Comparison of ENCODE assay signal across 36 mouse cellular contexts in the genomic region with DNA sequence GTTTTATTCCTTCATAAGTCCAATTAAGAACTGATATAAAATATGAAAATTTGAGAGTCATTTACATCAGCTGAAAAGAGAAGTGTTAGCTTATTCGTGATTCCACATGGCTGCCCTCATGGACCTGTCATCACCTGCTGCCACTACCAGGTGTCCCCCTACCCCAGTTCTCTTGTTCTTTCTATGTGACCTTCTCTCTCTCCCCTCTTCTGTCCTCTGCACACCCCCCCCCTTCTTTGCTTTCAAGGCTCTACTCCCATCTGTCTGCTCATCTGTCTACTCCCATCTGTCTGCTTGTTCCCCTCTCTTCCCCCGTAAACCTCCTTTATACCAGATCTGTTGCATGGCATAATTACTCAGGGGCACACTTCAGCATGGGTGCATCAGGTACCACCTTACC. TPM values are rescaled to one million over a fixed set of nuclear protein-coding genes. Genes with fewer than 3 reads are reported as not detected.
DNase-seq lines count a peak whose midpoint lies in the region; ATAC-seq and TF ChIP-seq lines count a peak whose summit lies in the region.
"Had no signal": no experiment of that assay in that cellular context is flagged by ENCODE, and none has a peak within 500 bp of the region (broad histone marks: within the 10 kb centered on the region; RNA-seq: fewer than 3 reads in every experiment).

No protein-coding gene starts in this region.

- H3K4me2 ChIP-seq in hindbrain, embryonic 12.5 days (replicated peaks): no peak overlapping the region
- no peak overlapping the region for H3K4me2 ChIP-seq in hindbrain, embryonic 11.5 days (replicated peaks; ENCODE audit: low read depth, low read length)
- H3K4me2 ChIP-seq in forebrain, postnatal 0 days (ENCODE audit: low read depth): no peak overlapping the region
- H3K4me2 ChIP-seq: embryonic facial prominence, embryonic 13.5 days; limb, embryonic 13.5 days; liver, embryonic 11.5 days; lung, embryonic 15.5 days had no signal

- no peak overlapping the region for H3K27ac ChIP-seq in hindbrain, embryonic 12.5 days
- H3K27ac ChIP-seq in hindbrain, embryonic 11.5 days (ENCODE audit: low read depth, low read length): no peak overlapping the region
- H3K27ac ChIP-seq in forebrain, postnatal 0 days (ENCODE audit: low read depth, low read length): no peak overlapping the region
- H3K27ac ChIP-seq: embryonic facial prominence, embryonic 13.5 days; kidney, postnatal 0 days; limb, embryonic 13.5 days; lung, embryonic 15.5 days; midbrain, embryonic 10.5 days had no signal

- peak; percentile 16; the same call in 1 of the 2 replicates for ATAC-seq in hindbrain, embryonic 12.5 days (ENCODE audit: low FRiP score)
- no peak for ATAC-seq in hindbrain, embryonic 11.5 days (ENCODE audit: low FRiP score)
- ATAC-seq in forebrain, postnatal 0 days: peak; percentile 53
- ATAC-seq in erythroblast, adult 5-6 weeks (replicated peaks; ENCODE audit: low FRiP score, poor library complexity, severe bottlenecking): no peak

- H3K4me1 ChIP-seq in hindbrain, embryonic 12.5 days: no peaks in the 10 kb centered on the region
- no peaks in the 10 kb centered on the region for H3K4me1 ChIP-seq in hindbrain, embryonic 11.5 days (replicated peaks; ENCODE audit: control insufficient read depth, insufficient read depth, low read length)
- H3K4me1 ChIP-seq in forebrain, postnatal 0 days (ENCODE audit: insufficient read depth): no peaks in the 10 kb centered on the region
- H3K4me1 ChIP-seq: embryonic facial prominence, embryonic 13.5 days; limb, embryonic 13.5 days; lung, embryonic 15.5 days; midbrain, embryonic 10.5 days had no signal

- no peaks in the 10 kb centered on the region for H3K36me3 ChIP-seq in hindbrain, embryonic 12.5 days
- H3K36me3 ChIP-seq in hindbrain, embryonic 11.5 days (ENCODE audit: control insufficient read depth, insufficient read depth, low read length): no peaks in the 10 kb centered on the region
- H3K36me3 ChIP-seq in forebrain, postnatal 0 days (ENCODE audit: insufficient read depth): no peaks in the 10 kb centered on the region
- H3K36me3 ChIP-seq: embryonic facial prominence, embryonic 13.5 days; G1E; limb, embryonic 13.5 days; lung, embryonic 15.5 days; midbrain, embryonic 10.5 days had no signal

- H3K9ac ChIP-seq in hindbrain, embryonic 12.5 days: no peak overlapping the region
- H3K9ac ChIP-seq in hindbrain, embryonic 11.5 days (ENCODE audit: low read depth, low read length): no peak overlapping the region
- H3K9ac ChIP-seq in forebrain, postnatal 0 days: no peak overlapping the region
- H3K9ac ChIP-seq: embryonic facial prominence, embryonic 13.5 days; limb, embryonic 13.5 days; lung, embryonic 15.5 days had no signal

- WGBS in hindbrain, embryonic 12.5 days: 67% methylated on average over 2 of the region's 2 CpGs
- WGBS in hindbrain, embryonic 11.5 days: 77% methylated on average over 2 of the region's 2 CpGs
- 46% methylated on average over 2 of the region's 2 CpGs for WGBS in forebrain, postnatal 0 days

- no peak overlapping the region for H3K4me3 ChIP-seq in hindbrain, embryonic 12.5 days
- no peak overlapping the region for H3K4me3 ChIP-seq in hindbrain, embryonic 11.5 days (ENCODE audit: low read depth, low read length)
- H3K4me3 ChIP-seq in forebrain, postnatal 0 days (ENCODE audit: low read depth, low read length): no peak overlapping the region
- H3K4me3 ChIP-seq: embryonic facial prominence, embryonic 13.5 days; erythroblast, embryonic 14.5 days; limb, embryonic 13.5 days; lung, embryonic 15.5 days; midbrain, embryonic 10.5 days had no signal

- TF ChIP-seq CTCF in forebrain, postnatal 0 days (IDR thresholded peaks at IDR 0.05; ENCODE audit: low read depth): no peak

- DNase-seq in hindbrain, embryonic 11.5 days (ENCODE audit: low spot score): no peak
- peak; percentile 4 for DNase-seq in retina, postnatal 1 day
- DNase-seq in retina, embryonic 14.5 days (ENCODE audit: low spot score): no peak
- peak; percentile 30 for DNase-seq in forebrain, postnatal 0 days
- no peak for DNase-seq in ovary, postnatal 36 days (ENCODE audit: low spot score)
- DNase-seq: adrenal gland, postnatal 10 days; cerebellum, adult 11-12 months; cerebellum, adult 9-11 months; gastrocnemius, postnatal 14 days; heart, postnatal 14 days; kidney, adult 11 months; kidney, postnatal 4 days; right cerebral cortex, adult 18-20 months; spleen, adult 18-20 months; thymus, postnatal 25 days had no signal

- no peaks in the 10 kb centered on the region for H3K27me3 ChIP-seq in hindbrain, embryonic 12.5 days
- no peaks in the 10 kb centered on the region for H3K27me3 ChIP-seq in hindbrain, embryonic 11.5 days (ENCODE audit: control insufficient read depth, insufficient read depth, low read length)
- no peaks in the 10 kb centered on the region for H3K27me3 ChIP-seq in forebrain, postnatal 0 days (ENCODE audit: insufficient read depth, low read length)
- H3K27me3 ChIP-seq: embryonic facial prominence, embryonic 13.5 days; limb, embryonic 13.5 days; lung, embryonic 15.5 days had no signal

- no peaks in the 10 kb centered on the region for H3K9me3 ChIP-seq in hindbrain, embryonic 12.5 days (replicated peaks)
- no peaks in the 10 kb centered on the region for H3K9me3 ChIP-seq in hindbrain, embryonic 11.5 days (ENCODE audit: control insufficient read depth, low read length)
- H3K9me3 ChIP-seq in forebrain, postnatal 0 days (ENCODE audit: low read length): no peaks in the 10 kb centered on the region
- H3K9me3 ChIP-seq: embryonic facial prominence, embryonic 13.5 days; G1E; limb, embryonic 13.5 days; lung, embryonic 15.5 days; midbrain, embryonic 10.5 days had no signal

RNA-seq across cellular contexts. Expression of gene 1700015G11Rik, which starts 41.4 kb away (rescaled TPM):
- not detected in 2 replicates for polyA plus RNA-seq in hindbrain, embryonic 12.5 days (2016; fragmentation: Nextera tagmentation; extraction: Ambion mirVana)
- not detected in 2 replicates for polyA plus RNA-seq in hindbrain, embryonic 11.5 days (2014; fragmentation: Nextera tagmentation; extraction: Ambion mirVana)
- not detected in 2 replicates for total RNA-seq in forebrain, postnatal 0 days (2014; rRNA removed)
- polyA plus RNA-seq in forebrain, postnatal 0 days (2015; fragmentation: Nextera tagmentation; extraction: Ambion mirVana): not detected in 2 replicates
- total RNA-seq in erythroblast, adult 5-6 weeks (2015; ENCODE audit: low replicate concordance): not detected in 2 replicates
- total RNA-seq in erythroblast, adult 5-6 weeks (2017; ENCODE audit: low replicate concordance): not detected in 2 replicates
- total RNA-seq: adrenal gland, postnatal 10 days; G1E; gastrocnemius, postnatal 14 days; granulocyte monocyte progenitor cell, adult 5-6 weeks; heart, postnatal 14 days; layer of hippocampus, adult 8-10 months; layer of hippocampus, postnatal 25 days; left cerebral cortex, adult 8-10 months; left cerebral cortex, postnatal 36 days; megakaryocyte progenitor cell, adult 5-6 weeks; monocyte, adult 5-6 weeks had no signal
- polyA plus RNA-seq: embryonic facial prominence, embryonic 13.5 days; erythroblast, embryonic 14.5 days; G1E; heart, embryonic 14.5 days; kidney, postnatal 0 days; limb, embryonic 13.5 days; liver, embryonic 11.5 days; liver, embryonic 16.5 days; lung, embryonic 15.5 days; midbrain, embryonic 10.5 days; neural tube, embryonic 14.5 days; stomach, embryonic 16.5 days had no signal

RNA-seq across cellular contexts. Expression of gene Svip, which starts 51.1 kb away (rescaled TPM):
- 17.2 and 17.9 TPM in 2 replicates for polyA plus RNA-seq in hindbrain, embryonic 12.5 days (2016; fragmentation: Nextera tagmentation; extraction: Ambion mirVana)
- polyA plus RNA-seq in hindbrain, embryonic 11.5 days (2014; fragmentation: Nextera tagmentation; extraction: Ambion mirVana): 18.1 and 20.0 TPM in 2 replicates
- total RNA-seq in forebrain, postnatal 0 days (2014; rRNA removed): 20.2 and 22.9 TPM in 2 replicates
- polyA plus RNA-seq in forebrain, postnatal 0 days (2015; fragmentation: Nextera tagmentation; extraction: Ambion mirVana): 12.5 and 16.0 TPM in 2 replicates
- total RNA-seq in erythroblast, adult 5-6 weeks (2015; ENCODE audit: low replicate concordance): 17.8 and 19.0 TPM in 2 replicates
- total RNA-seq in erythroblast, adult 5-6 weeks (2017; ENCODE audit: low replicate concordance): 14.6 and 15.2 TPM in 2 replicates

Comparison
In these comparisons a context has a peak if more than half of its experiments do, and no peak if none do; other contexts are left out.
1. ATAC-seq: peak in hindbrain, embryonic 12.5 days (single experiment) and forebrain, postnatal 0 days (single experiment); none in hindbrain, embryonic 11.5 days (single experiment) and erythroblast, adult 5-6 weeks (single experiment).
2. DNase-seq: peak in retina, postnatal 1 day (single experiment) and forebrain, postnatal 0 days (single experiment); none in hindbrain, embryonic 11.5 days (single experiment), retina, embryonic 14.5 days (single experiment) and ovary, postnatal 36 days (single experiment).